Mouse (Mus musculus): ENCODE results near the gene Pmepa1. TPM values are rescaled to one million over a fixed set of nuclear protein-coding genes. Genes with fewer than 3 reads are reported as not detected.

Pmepa1 gene
- polyA plus RNA-seq, 1 experiment from 2014 or later: 6.0 TPM

GRCm38 (mm10) chr2:173187182-173187855, 89.0 kb downstream of the Pmepa1 start:
- 0 out of 2 replicates have a peak, but pooled peaks cover 5% of the 10 kb centered on the region for H3K4me1 ChIP-seq
- H3K9me3 ChIP-seq: no peaks in the 10 kb centered on the region; the same call in 1 of the 2 replicates
- no peak for ATAC-seq (ENCODE audit: low FRiP score, low read depth)
- H3K27me3 ChIP-seq: peaks cover 28% of the 10 kb centered on the region
- H3K4me3 ChIP-seq: no peak overlapping the region
- H3K4me2 ChIP-seq (replicated peaks): no peak overlapping the region
- H3K27ac ChIP-seq: no peak overlapping the region
- 34% methylated on average over 8 of the region's 8 CpGs for WGBS
- H3K36me3 ChIP-seq: no peaks in the 10 kb centered on the region
- H3K9ac ChIP-seq: no peak overlapping the region

GRCm38 (mm10) chr2:173186047-173186943, 90.0 kb downstream of the Pmepa1 start:
- WGBS: 33% methylated on average over 26 of the region's 26 CpGs

GRCm38 (mm10) chr2:173185282-173185681, 91.1 kb downstream of the Pmepa1 start:
- 65% methylated on average over 6 of the region's 6 CpGs for WGBS
- ATAC-seq (ENCODE audit: low FRiP score, low read depth): no peak
- Histone ChIP-seq H3K4me1 (peaks cover 14% of the 10 kb centered on the region; the same call in 1 of the 2 replicates), H3K36me3 (no peaks in the 10 kb centered on the region), H3K4me2 (replicated peaks) (no peak overlapping the region), H3K27me3 (peaks cover 33% of the 10 kb centered on the region), H3K9ac (no peak overlapping the region), H3K27ac (no peak overlapping the region), H3K4me3 (no peak overlapping the region), H3K9me3 (no peaks in the 10 kb centered on the region; the same call in 1 of the 2 replicates)

More at GRCm38 (mm10) chr2:173186047-173186943, 90.0 kb downstream of the Pmepa1 start:
- Histone ChIP-seq H3K27me3 (peaks cover 30% of the 10 kb centered on the region), H3K27ac (no peak overlapping the region), H3K9me3 (no peaks in the 10 kb centered on the region; the same call in 1 of the 2 replicates), H3K4me1 (peaks cover 8% of the 10 kb centered on the region; the same call in 1 of the 2 replicates), H3K4me3 (no peak overlapping the region), H3K36me3 (no peaks in the 10 kb centered on the region), H3K4me2 (replicated peaks) (no peak overlapping the region; the same call in 1 of the 2 replicates), H3K9ac (no peak overlapping the region)
- peak; percentile 49; the same call in 1 of the 2 replicates for ATAC-seq (ENCODE audit: low FRiP score, low read depth)

GRCm38 (mm10) chr2:173184475-173185080, 91.8 kb downstream of the Pmepa1 start:
- no peaks in the 10 kb centered on the region for H3K36me3 ChIP-seq
- 63% methylated on average over 11 of the region's 11 CpGs for WGBS
- no peak overlapping the region for H3K4me2 ChIP-seq (replicated peaks)
- no peak overlapping the region for H3K4me3 ChIP-seq
- ATAC-seq (ENCODE audit: low FRiP score, low read depth): no peak
- no peak overlapping the region for H3K9ac ChIP-seq
- H3K27ac ChIP-seq: no peak overlapping the region
- H3K27me3 ChIP-seq: peaks cover 34% of the 10 kb centered on the region
- H3K4me1 ChIP-seq: peaks cover 14% of the 10 kb centered on the region; the same call in 1 of the 2 replicates
- no peaks in the 10 kb centered on the region; the same call in 1 of the 2 replicates for H3K9me3 ChIP-seq

- Histone ChIP-seq H3K27me3 (peaks cover 34% of the 10 kb centered on the region), H3K36me3 (no peaks in the 10 kb centered on the region), H3K27ac (no peak overlapping the region), H3K9me3 (no peaks in the 10 kb centered on the region), H3K4me2 (replicated peaks) (no peak overlapping the region), H3K4me1 (peaks cover 14% of the 10 kb centered on the region; the same call in 1 of the 2 replicates), H3K4me3 (no peak overlapping the region), H3K9ac (no peak overlapping the region)
- ATAC-seq (ENCODE audit: low FRiP score, low read depth): no peak
- 7% methylated on average over 8 of the region's 8 CpGs for WGBS
Observed at GRCm38 (mm10) chr2:173183836-173184460, 92.4 kb downstream of the Pmepa1 start.

- Histone ChIP-seq H3K4me1 (peaks cover 14% of the 10 kb centered on the region; the same call in 1 of the 2 replicates), H3K27ac (no peak overlapping the region), H3K9ac (no peak overlapping the region), H3K27me3 (peaks cover 36% of the 10 kb centered on the region), H3K4me2 (replicated peaks) (no peak overlapping the region), H3K36me3 (no peaks in the 10 kb centered on the region), H3K9me3 (no peaks in the 10 kb centered on the region), H3K4me3 (no peak overlapping the region)
- no peak for ATAC-seq (ENCODE audit: low FRiP score, low read depth)
- WGBS: 94% methylated on average over 10 of the region's 10 CpGs
Observed at GRCm38 (mm10) chr2:173183311-173183710, 93.0 kb downstream of the Pmepa1 start.

- no peak overlapping the region for H3K27ac ChIP-seq
- no peak overlapping the region for H3K9ac ChIP-seq
Observed at GRCm38 (mm10) chr2:173182796-173183195, 93.5 kb downstream of the Pmepa1 start.

GRCm38 (mm10) chr2:173181901-173182300, 94.4 kb downstream of the Pmepa1 start:
- no peak overlapping the region for H3K4me3 ChIP-seq
- 86% methylated on average over 7 of the region's 7 CpGs for WGBS
- H3K27ac ChIP-seq: no peak overlapping the region
- H3K9ac ChIP-seq: no peak overlapping the region
- no peaks in the 10 kb centered on the region for H3K9me3 ChIP-seq
- peaks cover 14% of the 10 kb centered on the region; the same call in 1 of the 2 replicates for H3K4me1 ChIP-seq
- H3K36me3 ChIP-seq: no peaks in the 10 kb centered on the region
- H3K27me3 ChIP-seq: peaks cover 42% of the 10 kb centered on the region
- ATAC-seq (ENCODE audit: low FRiP score, low read depth): no peak
- no peak overlapping the region for H3K4me2 ChIP-seq (replicated peaks)

More at GRCm38 (mm10) chr2:173182796-173183195, 93.5 kb downstream of the Pmepa1 start:
- no peak overlapping the region for H3K4me2 ChIP-seq (replicated peaks)
- no peaks in the 10 kb centered on the region for H3K36me3 ChIP-seq
- no peaks in the 10 kb centered on the region for H3K9me3 ChIP-seq
- peaks cover 14% of the 10 kb centered on the region; the same call in 1 of the 2 replicates for H3K4me1 ChIP-seq
- peaks cover 41% of the 10 kb centered on the region for H3K27me3 ChIP-seq
- ATAC-seq (ENCODE audit: low FRiP score, low read depth): no peak
- 74% methylated on average over 7 of the region's 7 CpGs for WGBS
- H3K4me3 ChIP-seq: no peak overlapping the region

GRCm38 (mm10) chr2:173181486-173181885, 94.8 kb downstream of the Pmepa1 start:
- no peak overlapping the region for H3K4me2 ChIP-seq (replicated peaks)
- H3K4me1 ChIP-seq: peaks cover 10% of the 10 kb centered on the region; the same call in 1 of the 2 replicates
- ATAC-seq (ENCODE audit: low FRiP score, low read depth): no peak
- WGBS: 64% methylated on average over 5 of the region's 5 CpGs
- no peak overlapping the region for H3K4me3 ChIP-seq
- peaks cover 38% of the 10 kb centered on the region for H3K27me3 ChIP-seq
- no peak overlapping the region for H3K27ac ChIP-seq
- H3K9ac ChIP-seq: no peak overlapping the region
- H3K36me3 ChIP-seq: no peaks in the 10 kb centered on the region
- no peaks in the 10 kb centered on the region for H3K9me3 ChIP-seq

- no peak for ATAC-seq (ENCODE audit: low FRiP score, low read depth)
- Histone ChIP-seq H3K27ac (no peak overlapping the region), H3K4me1 (peaks cover 9% of the 10 kb centered on the region; the same call in 1 of the 2 replicates), H3K9me3 (no peaks in the 10 kb centered on the region), H3K9ac (no peak overlapping the region), H3K27me3 (peaks cover 37% of the 10 kb centered on the region), H3K4me3 (no peak overlapping the region), H3K36me3 (no peaks in the 10 kb centered on the region), H3K4me2 (replicated peaks) (no peak overlapping the region)
- 76% methylated on average over 11 of the region's 11 CpGs for WGBS
Observed at GRCm38 (mm10) chr2:173180721-173181388, 95.5 kb downstream of the Pmepa1 start.

GRCm38 (mm10) chr2:173180026-173180425, 96.3 kb downstream of the Pmepa1 start:
- Histone ChIP-seq H3K27me3 (peaks cover 32% of the 10 kb centered on the region), H3K36me3 (no peaks in the 10 kb centered on the region), H3K4me2 (replicated peaks) (no peak overlapping the region), H3K9me3 (no peaks in the 10 kb centered on the region), H3K9ac (no peak overlapping the region), H3K27ac (no peak overlapping the region), H3K4me3 (no peak overlapping the region), H3K4me1 (peaks cover 9% of the 10 kb centered on the region; the same call in 1 of the 2 replicates)
- ATAC-seq (ENCODE audit: low FRiP score, low read depth): no peak
- 79% methylated on average over 4 of the region's 4 CpGs for WGBS
